10 mouse cellular contexts compared by ENCODE assay signal in the genomic region with DNA sequence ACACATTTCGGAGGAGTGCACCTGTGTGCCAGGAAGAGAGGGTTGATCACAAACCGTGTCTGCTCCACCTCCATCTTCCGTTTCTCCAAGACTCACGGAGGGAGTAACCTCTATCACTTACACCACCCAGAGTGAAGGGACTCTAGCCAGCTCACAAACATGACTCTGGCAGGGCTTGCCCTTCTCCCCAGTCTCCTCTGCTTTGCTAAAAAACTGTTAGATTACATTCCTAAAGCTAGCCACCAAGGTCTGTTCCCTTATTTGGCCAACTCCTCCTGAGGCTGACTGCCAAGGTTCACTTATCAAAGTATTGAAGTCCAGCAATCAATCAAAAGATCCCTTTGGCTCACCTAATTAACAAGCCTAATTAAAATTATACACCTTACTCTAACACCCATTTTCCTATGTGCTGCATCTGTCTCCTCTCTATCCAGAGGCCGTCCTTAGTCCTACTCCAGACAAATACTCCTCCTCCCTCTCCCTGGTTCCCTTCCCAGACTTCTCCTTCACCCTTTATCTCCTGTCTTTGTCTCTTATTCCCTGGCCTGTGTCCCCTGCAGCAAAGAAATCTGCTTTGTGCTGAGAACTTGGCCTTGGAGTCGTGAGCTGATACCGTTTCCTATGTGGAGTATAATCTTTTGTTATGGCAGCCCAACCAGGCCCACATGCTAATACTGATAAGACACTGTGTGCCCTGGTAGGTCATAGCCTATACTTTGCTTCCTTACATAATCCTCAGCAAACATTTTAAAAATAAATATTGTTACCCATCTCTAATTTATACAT.
A peak's percentile ranks its signal among the peaks of the same experiment; 100 is the strongest.
DNase-seq lines count a peak whose midpoint lies in the region; ATAC-seq lines count a peak whose summit lies in the region.
"Had no signal": no experiment of that assay in that cellular context is flagged by ENCODE, and none has a peak within 500 bp of the region (broad histone marks: within the 10 kb centered on the region; RNA-seq: fewer than 3 reads in every experiment).

No protein-coding gene starts in this region.

- no peak overlapping the region for H3K4me2 ChIP-seq in forebrain, embryonic 13.5 days
- no peak overlapping the region for H3K4me2 ChIP-seq in forebrain, embryonic 16.5 days (ENCODE audit: low read length)
- H3K4me2 ChIP-seq in lung, embryonic 15.5 days, result no peak overlapping the region
- H3K4me2 ChIP-seq in heart, embryonic 14.5 days (ENCODE audit: low read length), result no peak overlapping the region
- no peak overlapping the region for H3K4me2 ChIP-seq in stomach, embryonic 16.5 days (ENCODE audit: low read depth, low read length)
- H3K4me2 ChIP-seq: limb, embryonic 15.5 days; midbrain, embryonic 12.5 days had no signal

- ATAC-seq in forebrain, embryonic 13.5 days, result no peak
- ATAC-seq in forebrain, embryonic 16.5 days, result no peak
- peak; percentile 42; the same call in 1 of the 2 replicates for ATAC-seq in lung, embryonic 15.5 days (ENCODE audit: borderline replicate concordance, extremely low read depth, low FRiP score, low TSS enrichment)
- ATAC-seq in heart, embryonic 14.5 days (ENCODE audit: insufficient number of reproducible peaks, insufficient read depth, low FRiP score, low read depth), result peak; percentile 75
- peak; percentile 29; the same call in 1 of the 2 replicates for ATAC-seq in stomach, embryonic 16.5 days (ENCODE audit: insufficient read depth, low FRiP score)
- no peak for ATAC-seq in megakaryocyte, adult 5-6 weeks (ENCODE audit: poor library complexity, severe bottlenecking)

- no peaks in the 10 kb centered on the region for H3K9me3 ChIP-seq in forebrain, embryonic 13.5 days (replicated peaks)
- H3K9me3 ChIP-seq in forebrain, embryonic 16.5 days (ENCODE audit: control insufficient read depth, low read length), result no peaks in the 10 kb centered on the region
- H3K9me3 ChIP-seq in lung, embryonic 15.5 days, result no peaks in the 10 kb centered on the region
- no peaks in the 10 kb centered on the region for H3K9me3 ChIP-seq in heart, embryonic 14.5 days (ENCODE audit: control insufficient read depth, low read length)
- no peaks in the 10 kb centered on the region for H3K9me3 ChIP-seq in stomach, embryonic 16.5 days (replicated peaks; ENCODE audit: control insufficient read depth, low read length)
- H3K9me3 ChIP-seq: limb, embryonic 15.5 days; midbrain, embryonic 12.5 days had no signal

- peak overlapping the region; percentile 28 for H3K27ac ChIP-seq in forebrain, embryonic 13.5 days
- no peak overlapping the region for H3K27ac ChIP-seq in forebrain, embryonic 16.5 days (ENCODE audit: low read length)
- no peak overlapping the region for H3K27ac ChIP-seq in lung, embryonic 15.5 days
- H3K27ac ChIP-seq in heart, embryonic 14.5 days (replicated peaks in 1 of 2; ENCODE audit: control insufficient read depth in 1 of 2, insufficient read depth in 1 of 2, low read depth in 2 of 2, low read length in 2 of 2), result peak overlapping the region; percentile 50 to 61
- H3K27ac ChIP-seq in stomach, embryonic 16.5 days (ENCODE audit: low read length), result peak overlapping the region; percentile 56
- H3K27ac ChIP-seq: limb, embryonic 15.5 days; midbrain, embryonic 12.5 days had no signal

- H3K4me3 ChIP-seq in forebrain, embryonic 13.5 days, result no peak overlapping the region
- H3K4me3 ChIP-seq in forebrain, embryonic 16.5 days (replicated peaks; ENCODE audit: low read length), result no peak overlapping the region
- H3K4me3 ChIP-seq in lung, embryonic 15.5 days, result no peak overlapping the region
- no peak overlapping the region for H3K4me3 ChIP-seq in heart, embryonic 14.5 days (ENCODE audit: control insufficient read depth in 1 of 2, insufficient read depth in 1 of 2, low read depth in 1 of 2, low read length in 2 of 2)
- no peak overlapping the region for H3K4me3 ChIP-seq in stomach, embryonic 16.5 days (replicated peaks; ENCODE audit: low read length)
- H3K4me3 ChIP-seq: limb, embryonic 15.5 days; midbrain, embryonic 12.5 days had no signal

- no peak for DNase-seq in lung, postnatal 25 days (ENCODE audit: low spot score)
- no peak for DNase-seq in yolk sac, embryonic 10.5 days (ENCODE audit: low spot score)

- H3K4me1 ChIP-seq in forebrain, embryonic 13.5 days, result peaks cover 31% of the 10 kb centered on the region
- peaks cover 5% of the 10 kb centered on the region; the same call in 1 of the 2 replicates for H3K4me1 ChIP-seq in forebrain, embryonic 16.5 days (replicated peaks; ENCODE audit: control insufficient read depth, insufficient read depth, low read length)
- H3K4me1 ChIP-seq in lung, embryonic 15.5 days, result no peaks in the 10 kb centered on the region
- peaks cover 14 to 27% of the 10 kb centered on the region in 2 experiments for H3K4me1 ChIP-seq in heart, embryonic 14.5 days (ENCODE audit: control insufficient read depth in 2 of 2, insufficient read depth in 2 of 2, low read length in 2 of 2)
- H3K4me1 ChIP-seq in stomach, embryonic 16.5 days (ENCODE audit: control insufficient read depth, insufficient read depth, low read length), result no peaks in the 10 kb centered on the region
- H3K4me1 ChIP-seq: limb, embryonic 15.5 days had no signal

- peaks cover 23% of the 10 kb centered on the region for H3K36me3 ChIP-seq in forebrain, embryonic 13.5 days (ENCODE audit: poor library complexity, severe bottlenecking)
- peaks cover 3% of the 10 kb centered on the region; the same call in 1 of the 2 replicates for H3K36me3 ChIP-seq in forebrain, embryonic 16.5 days (ENCODE audit: control insufficient read depth, insufficient read depth)
- no peaks in the 10 kb centered on the region for H3K36me3 ChIP-seq in lung, embryonic 15.5 days
- peaks cover 5% of the 10 kb centered on the region for H3K36me3 ChIP-seq in heart, embryonic 14.5 days (ENCODE audit: control insufficient read depth, insufficient read depth, low read length)
- no peaks in the 10 kb centered on the region for H3K36me3 ChIP-seq in stomach, embryonic 16.5 days (ENCODE audit: control insufficient read depth, insufficient read depth, low read length)

- 54% methylated on average over 7 of the region's 7 CpGs for WGBS in forebrain, embryonic 13.5 days
- WGBS in forebrain, embryonic 16.5 days, result 40% methylated on average over 7 of the region's 7 CpGs
- 49% methylated on average over 7 of the region's 7 CpGs for WGBS in lung, embryonic 15.5 days
- WGBS in heart, embryonic 14.5 days, result 36% methylated on average over 7 of the region's 7 CpGs
- 51% methylated on average over 7 of the region's 7 CpGs for WGBS in stomach, embryonic 16.5 days

- H3K27me3 ChIP-seq in forebrain, embryonic 13.5 days, result no peaks in the 10 kb centered on the region
- H3K27me3 ChIP-seq in forebrain, embryonic 16.5 days (replicated peaks; ENCODE audit: control insufficient read depth, insufficient read depth, low read length), result no peaks in the 10 kb centered on the region
- H3K27me3 ChIP-seq in lung, embryonic 15.5 days, result no peaks in the 10 kb centered on the region
- H3K27me3 ChIP-seq in heart, embryonic 14.5 days (ENCODE audit: control insufficient read depth, insufficient read depth, low read length), result no peaks in the 10 kb centered on the region
- H3K27me3 ChIP-seq in stomach, embryonic 16.5 days (ENCODE audit: control insufficient read depth, insufficient read depth, low read length), result no peaks in the 10 kb centered on the region
- H3K27me3 ChIP-seq: limb, embryonic 15.5 days; midbrain, embryonic 12.5 days had no signal

- no peak overlapping the region for H3K9ac ChIP-seq in forebrain, embryonic 13.5 days
- H3K9ac ChIP-seq in forebrain, embryonic 16.5 days (replicated peaks; ENCODE audit: low read depth, low read length), result no peak overlapping the region
- H3K9ac ChIP-seq in lung, embryonic 15.5 days, result no peak overlapping the region
- H3K9ac ChIP-seq in heart, embryonic 14.5 days (ENCODE audit: low read length), result no peak overlapping the region
- no peak overlapping the region for H3K9ac ChIP-seq in stomach, embryonic 16.5 days (ENCODE audit: low read length)
- H3K9ac ChIP-seq: limb, embryonic 15.5 days; midbrain, embryonic 12.5 days had no signal

Comparison
In these comparisons a context has a peak if more than half of its experiments do, and no peak if none do; other contexts are left out.
1. H3K27ac ChIP-seq: peak in forebrain, embryonic 13.5 days (single experiment), heart, embryonic 14.5 days (2 of 2) and stomach, embryonic 16.5 days (single experiment); none in forebrain, embryonic 16.5 days (single experiment) and lung, embryonic 15.5 days (single experiment).
2. ATAC-seq: peak in lung, embryonic 15.5 days (single experiment), heart, embryonic 14.5 days (single experiment) and stomach, embryonic 16.5 days (single experiment); none in forebrain, embryonic 13.5 days (single experiment), forebrain, embryonic 16.5 days (single experiment) and megakaryocyte, adult 5-6 weeks (single experiment).